Mouse (Mus musculus) stomach, postnatal 0 days (tissue): ENCODE results near the gene Smarcad1. TPM values are rescaled to one million over a fixed set of nuclear protein-coding genes. Genes with fewer than 3 reads are reported as not detected.

Source experiments
- ATAC-seq: fragments of 200-750 bp; cut with Nextera tagmentation; 2 replicates; pipeline ENCODE4 v1.8.0; 2017; ENCODE audit not compliant: low FRiP score, low TSS enrichment
- DNase-seq: peaks from one replicate; pipeline ENCODE4 v3.0.0-alpha.2; 2016; ENCODE audit warnings: low spot score
- H3K27ac ChIP-seq: fragments of 300-500 bp; sonication (generic); replicated peaks from 2 replicates; pipeline ENCODE4 v1.5.1; 2014; ENCODE audit warnings: mild to moderate bottlenecking, control low read depth
- H3K27me3 ChIP-seq: fragments of 300-500 bp; sonication (generic); 2 replicates; pipeline ENCODE4 v1.6.1; 2014; ENCODE audit warnings: low read length; ENCODE audit not compliant: control insufficient read depth, insufficient read depth
- H3K36me3 ChIP-seq: fragments of 300-500 bp; sonication (generic); 2 replicates; pipeline ENCODE4 v1.6.1; 2014; ENCODE audit warnings: low read length, mixed read lengths; ENCODE audit not compliant: control insufficient read depth, insufficient read depth
- H3K4me1 ChIP-seq: fragments of 300-500 bp; sonication (generic); replicated peaks from 2 replicates; pipeline ENCODE4 v1.6.1; 2014; ENCODE audit warnings: antibody characterized with exemption; ENCODE audit not compliant: control insufficient read depth, insufficient read depth
- H3K4me2 ChIP-seq: fragments of 300-500 bp; sonication (generic); replicated peaks from 2 replicates; pipeline ENCODE4 v1.6.1; 2014; ENCODE audit warnings: low read depth, mild to moderate bottlenecking, control low read depth, moderate library complexity
- H3K4me3 ChIP-seq: fragments of 300-500 bp; sonication (generic); 2 replicates; pipeline ENCODE4 v1.5.1; 2014; ENCODE audit warnings: low read depth, low read length, control low read depth
- H3K9ac ChIP-seq: fragments of 300-500 bp; sonication (generic); 2 replicates; pipeline ENCODE4 v1.6.1; 2014; ENCODE audit warnings: mild to moderate bottlenecking, low read length, control low read depth, mixed read lengths
- H3K9me3 ChIP-seq: fragments of 300-500 bp; sonication (generic); 2 replicates; pipeline ENCODE4 v1.6.1; 2016; ENCODE audit warnings: low read length; ENCODE audit not compliant: control insufficient read depth
- CTCF ChIP-seq: IDR thresholded peaks from 2 replicates; pipeline ENCODE4 v1.5.1; 2016; ENCODE audit warnings: antibody characterized with exemption, low read depth, mild to moderate bottlenecking, moderate library complexity
- EP300 ChIP-seq: optimal IDR thresholded peaks from 2 replicates; pipeline ENCODE3; 2016; ENCODE audit warnings: antibody characterized with exemption
- WGBS: fragments of 180-500 bp; shearing (Covaris S2); extraction: QIAGEN DNeasy Blood & Tissue Kit; methylation state at CpG from one replicate; pipeline ENCODE4 v1.1.7; 2014; 5-methylcytosine and 5-hydroxymethylcytosine counted together
- polyA plus RNA-seq: library from polyadenylated mRNA; unstranded; fragments of >200 nt; fragmentation: Nextera tagmentation; extraction: Ambion mirVana; gene quantifications from 2 replicates; pipeline ENCODE4 v1.2.1, GENCODE M21; 2015

Smarcad1 gene
- polyA plus RNA-seq, 1 experiment from 2014 or later = 35.2 TPM

- ATAC-seq (no peak), DNase-seq (no peak)
- H3K4me3 ChIP-seq = no peak overlapping the region
- H3K36me3 ChIP-seq = no peaks in the 10 kb centered on the region
- H3K4me2 ChIP-seq = no peak overlapping the region
- 61% methylated on average over 5 of the region's 5 CpGs for WGBS
- H3K9me3 ChIP-seq = no peaks in the 10 kb centered on the region
- no peaks in the 10 kb centered on the region for H3K27me3 ChIP-seq
- 0 out of 2 replicates have a peak, but pooled peaks cover 2% of the 10 kb centered on the region for H3K4me1 ChIP-seq
- TF ChIP-seq CTCF (no peak), EP300 (no peak)
- no peak overlapping the region for H3K9ac ChIP-seq
- no peak overlapping the region for H3K27ac ChIP-seq
Observed at GRCm38 (mm10) chr6:65140082-65140749, 97.8 kb downstream of the Smarcad1 start.

GRCm38 (mm10) chr6:65140750-65141243 lies 98.4 kb downstream of the Smarcad1 start:
- 0 out of 2 replicates have a peak, but pooled peaks cover 2% of the 10 kb centered on the region for H3K4me1 ChIP-seq
- 50% methylated on average over 6 of the region's 6 CpGs for WGBS
- H3K27me3 ChIP-seq = no peaks in the 10 kb centered on the region
- H3K4me3 ChIP-seq = no peak overlapping the region
- no peaks in the 10 kb centered on the region for H3K36me3 ChIP-seq
- no peaks in the 10 kb centered on the region for H3K9me3 ChIP-seq
- TF ChIP-seq CTCF (no peak), EP300 (no peak)
- DNase-seq (no peak), ATAC-seq (no peak)
- no peak overlapping the region for H3K9ac ChIP-seq
- H3K27ac ChIP-seq = no peak overlapping the region
- no peak overlapping the region for H3K4me2 ChIP-seq

DNA sequence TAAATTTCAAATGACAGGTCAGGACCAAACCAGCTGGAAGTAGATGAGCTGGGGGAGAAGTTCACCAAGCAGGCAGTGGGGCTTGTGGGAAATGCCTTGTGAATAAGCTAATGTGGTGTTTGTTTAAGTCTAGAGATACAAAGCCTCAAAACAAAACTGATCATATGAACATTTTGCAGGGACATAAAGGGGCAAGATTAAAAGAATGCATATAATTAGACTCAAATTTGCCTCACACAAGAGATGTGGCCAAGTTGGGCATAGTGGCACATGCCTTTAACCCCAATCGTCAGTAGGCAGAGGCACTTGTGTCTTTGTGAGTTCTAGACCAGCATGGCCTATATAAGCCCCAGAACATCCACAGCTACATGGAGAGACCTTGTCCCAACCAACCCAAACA lies 99.9 kb downstream of the Smarcad1 start:
- 0 out of 2 replicates have a peak, but pooled peaks cover 2% of the 10 kb centered on the region for H3K4me1 ChIP-seq
- ATAC-seq = no peak
- H3K36me3 ChIP-seq = no peaks in the 10 kb centered on the region
- no peak overlapping the region for H3K4me3 ChIP-seq
- H3K27ac ChIP-seq = no peak overlapping the region
- no peaks in the 10 kb centered on the region for H3K9me3 ChIP-seq
- no peak overlapping the region for H3K4me2 ChIP-seq
- 93% methylated on average over 1 of the region's 1 CpGs for WGBS
- H3K27me3 ChIP-seq = no peaks in the 10 kb centered on the region
- H3K9ac ChIP-seq = no peak overlapping the region
- TF ChIP-seq EP300 (no peak), CTCF (no peak)
- DNase-seq = no peak

GRCm38 (mm10) chr6:65144621-65145205 lies 102.3 kb downstream of the Smarcad1 start, which contains the start of gene Hpgds:
Hpgds (minus strand) TSS chr6:65144908.
- ATAC-seq (peak; percentile 65), DNase-seq (no peak)
- H3K4me3 ChIP-seq = no peak within 1 kb of the TSS

GRCm38 (mm10) chr6:65146363-65146762 lies 104.0 kb downstream of the Smarcad1 start:
- WGBS = 84% methylated on average over 4 of the region's 4 CpGs
- no peak overlapping the region for H3K9ac ChIP-seq
- DNase-seq (no peak), ATAC-seq (no peak)
- no peaks in the 10 kb centered on the region for H3K36me3 ChIP-seq
- no peak overlapping the region for H3K4me3 ChIP-seq
- H3K4me1 ChIP-seq = peaks cover 2% of the 10 kb centered on the region; the same call in 1 of the 2 replicates
- no peaks in the 10 kb centered on the region for H3K27me3 ChIP-seq
- no peak overlapping the region for H3K27ac ChIP-seq
- TF ChIP-seq EP300 = no peak
- TF ChIP-seq CTCF = no peak
- H3K9me3 ChIP-seq = no peaks in the 10 kb centered on the region
- no peak overlapping the region for H3K4me2 ChIP-seq

More at GRCm38 (mm10) chr6:65144621-65145205, 102.3 kb downstream of the Smarcad1 start, which contains the start of gene Hpgds:
- no peaks in the 10 kb centered on the region for H3K9me3 ChIP-seq
- H3K27me3 ChIP-seq = no peaks in the 10 kb centered on the region
- no peaks in the 10 kb centered on the region for H3K36me3 ChIP-seq
- peak within 1 kb of the TSS; percentile 9; the same call in 1 of the 2 replicates for H3K4me2 ChIP-seq
- 28% methylated on average over 16 of the region's 16 CpGs for WGBS
- H3K27ac ChIP-seq = no peak within 1 kb of the TSS
- TF ChIP-seq CTCF (no peak), EP300 (no peak)
- no peak within 1 kb of the TSS for H3K9ac ChIP-seq
- H3K4me1 ChIP-seq = no peaks in the 10 kb centered on the region

GRCm38 (mm10) chr6:65150703-65151102 lies 108.3 kb downstream of the Smarcad1 start:
- H3K4me3 ChIP-seq = no peak overlapping the region
- no peaks in the 10 kb centered on the region for H3K9me3 ChIP-seq
- peak; percentile 18 for DNase-seq
- no peaks in the 10 kb centered on the region for H3K27me3 ChIP-seq
- peaks cover 2% of the 10 kb centered on the region; the same call in 1 of the 2 replicates for H3K4me1 ChIP-seq
- no peak for ATAC-seq
- H3K27ac ChIP-seq = no peak overlapping the region
- 9% methylated on average over 22 of the region's 22 CpGs for WGBS
- no peak for TF ChIP-seq EP300
- no peak for TF ChIP-seq CTCF
- H3K36me3 ChIP-seq = no peaks in the 10 kb centered on the region
- H3K9ac ChIP-seq = no peak overlapping the region
- H3K4me2 ChIP-seq = peak overlapping the region; percentile 25; the same call in 1 of the 2 replicates
